Mouse (Mus musculus): Measurements from ENCODE around the gene Tenm2. TPM values are rescaled to one million over a fixed set of nuclear protein-coding genes. Genes with fewer than 3 reads are reported as not detected.

Gene Tenm2
- polyA plus RNA-seq, 1 experiment: not detected

DNA sequence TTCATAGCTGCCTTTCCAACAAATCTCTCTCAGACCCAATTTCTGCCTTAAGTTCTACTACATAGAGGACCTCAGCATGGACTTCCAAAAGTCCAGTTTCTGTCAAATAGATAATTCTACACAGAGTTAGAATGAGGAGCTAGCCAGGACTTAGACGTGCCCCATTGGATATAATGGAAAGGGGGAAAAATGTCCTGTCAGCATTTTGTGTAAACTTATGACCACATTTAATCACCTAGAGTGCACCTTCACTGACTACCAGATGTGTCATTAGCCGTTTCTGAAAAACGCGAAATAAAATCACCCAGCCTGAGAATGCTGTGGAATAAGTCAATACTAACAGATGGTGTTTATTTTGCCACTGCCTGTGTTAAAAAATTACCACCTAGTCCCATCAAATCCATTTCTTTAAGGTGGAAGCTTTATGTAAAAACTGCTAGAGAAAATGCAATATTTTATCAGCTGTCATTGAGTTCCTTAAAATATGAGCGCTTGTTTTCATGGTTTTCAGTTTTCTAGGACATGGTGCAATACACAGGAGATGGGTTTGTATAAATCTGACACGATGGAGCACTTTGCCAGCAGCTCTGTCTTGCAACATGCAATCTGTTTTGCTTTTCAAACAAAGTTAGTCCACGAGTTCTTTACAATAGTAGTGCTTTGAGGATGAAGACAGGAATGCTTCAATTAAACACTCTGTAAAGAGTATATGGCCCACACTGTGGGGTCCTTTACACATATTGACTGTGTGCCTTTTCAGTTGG is 674.8 kb downstream of the Tenm2 start:
- TF ChIP-seq CTCF (IDR thresholded peaks at IDR 0.05; ENCODE audit: control insufficient read depth, insufficient read depth, low read length) (no peak), POLR2A (IDR thresholded peaks at IDR 0.05; ENCODE audit: borderline replicate concordance, control insufficient read depth, low read depth, low read length) (no peak)
- H3K4me3 ChIP-seq (replicated peaks; ENCODE audit: control insufficient read depth, low read depth, low read length): no peak overlapping the region
- 66% methylated on average over 7 of the region's 7 CpGs for WGBS
- no peak overlapping the region for H3K27ac ChIP-seq (ENCODE audit: control insufficient read depth, insufficient read depth, low read depth, low read length, poor library complexity)
- H3K4me1 ChIP-seq (ENCODE audit: control insufficient read depth, insufficient read depth, low read length): no peaks in the 10 kb centered on the region

DNA sequence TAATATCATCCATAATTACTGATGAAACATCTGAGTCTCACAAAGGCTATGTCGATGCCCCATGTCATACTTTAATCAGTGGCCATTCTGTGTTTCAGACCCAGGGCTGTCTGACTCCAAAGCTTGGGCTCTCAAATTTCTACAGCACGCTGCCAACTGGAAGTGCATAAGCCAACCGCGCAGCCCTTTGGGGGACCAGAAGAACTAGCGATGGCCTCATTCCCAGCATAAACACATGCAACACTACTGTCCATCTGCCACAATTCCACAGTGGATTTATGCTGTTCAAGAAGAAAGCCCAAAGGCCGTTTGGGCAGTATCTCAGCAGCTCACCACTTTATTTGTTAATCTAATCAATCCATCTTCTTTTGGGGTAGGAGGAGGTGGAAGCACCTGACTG is 678.4 kb downstream of the Tenm2 start:
- no peaks in the 10 kb centered on the region for H3K4me1 ChIP-seq (ENCODE audit: control insufficient read depth, insufficient read depth, low read length)

DNA sequence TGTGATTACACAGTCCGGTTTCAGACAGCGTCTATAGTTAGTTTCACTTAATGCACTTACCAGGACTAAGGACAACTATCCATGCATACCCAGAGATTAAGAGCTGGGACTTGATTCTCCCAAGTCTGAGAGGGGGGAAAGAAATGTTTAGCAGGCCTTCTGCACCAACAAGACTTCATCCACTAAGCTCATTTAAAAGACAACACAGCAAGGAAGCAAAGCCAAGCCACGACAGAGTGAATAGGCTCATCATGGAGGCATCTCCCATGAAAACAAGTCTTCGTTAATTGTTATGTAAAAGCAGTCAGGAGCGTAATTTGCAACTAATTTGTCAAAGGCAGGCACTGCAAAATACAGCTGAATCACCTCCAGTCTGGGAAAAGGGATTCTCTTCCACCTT is 682.5 kb downstream of the Tenm2 start:
- no peak overlapping the region for H3K27ac ChIP-seq (ENCODE audit: control insufficient read depth, insufficient read depth, low read depth, low read length, poor library complexity)
- H3K4me1 ChIP-seq (ENCODE audit: control insufficient read depth, insufficient read depth, low read length): no peaks in the 10 kb centered on the region
- TF ChIP-seq CTCF (IDR thresholded peaks at IDR 0.05; ENCODE audit: control insufficient read depth, insufficient read depth, low read length): no peak
- no peak for TF ChIP-seq POLR2A (IDR thresholded peaks at IDR 0.05; ENCODE audit: borderline replicate concordance, control insufficient read depth, low read depth, low read length)
- WGBS: 64% methylated on average over 5 of the region's 5 CpGs
- H3K4me3 ChIP-seq (replicated peaks; ENCODE audit: control insufficient read depth, low read depth, low read length): no peak overlapping the region

More for the DNA sequence above, 678.4 kb downstream of the Tenm2 start:
- H3K27ac ChIP-seq (ENCODE audit: control insufficient read depth, insufficient read depth, low read depth, low read length, poor library complexity): no peak overlapping the region
- WGBS: 80% methylated on average over 6 of the region's 6 CpGs
- no peak overlapping the region for H3K4me3 ChIP-seq (replicated peaks; ENCODE audit: control insufficient read depth, low read depth, low read length)
- TF ChIP-seq POLR2A (IDR thresholded peaks at IDR 0.05; ENCODE audit: borderline replicate concordance, control insufficient read depth, low read depth, low read length): no peak
- no peak for TF ChIP-seq CTCF (IDR thresholded peaks at IDR 0.05; ENCODE audit: control insufficient read depth, insufficient read depth, low read length)

GRCm38 (mm10) chr11:36550649-36551048 is 685.1 kb downstream of the Tenm2 start:
- no peak overlapping the region for H3K27ac ChIP-seq (ENCODE audit: control insufficient read depth, insufficient read depth, low read depth, low read length, poor library complexity)
- WGBS: 89% methylated on average over 4 of the region's 4 CpGs
- TF ChIP-seq CTCF (IDR thresholded peaks at IDR 0.05; ENCODE audit: control insufficient read depth, insufficient read depth, low read length): no peak
- TF ChIP-seq POLR2A (IDR thresholded peaks at IDR 0.05; ENCODE audit: borderline replicate concordance, control insufficient read depth, low read depth, low read length): no peak
- no peak overlapping the region for H3K4me3 ChIP-seq (replicated peaks; ENCODE audit: control insufficient read depth, low read depth, low read length)
- H3K4me1 ChIP-seq (ENCODE audit: control insufficient read depth, insufficient read depth, low read length): no peaks in the 10 kb centered on the region

GRCm38 (mm10) chr11:36549398-36550139 is 686.2 kb downstream of the Tenm2 start:
- 74% methylated on average over 11 of the region's 11 CpGs for WGBS
- no peak overlapping the region for H3K4me3 ChIP-seq (replicated peaks; ENCODE audit: control insufficient read depth, low read depth, low read length)
- H3K27ac ChIP-seq (ENCODE audit: control insufficient read depth, insufficient read depth, low read depth, low read length, poor library complexity): no peak overlapping the region
- no peaks in the 10 kb centered on the region for H3K4me1 ChIP-seq (ENCODE audit: control insufficient read depth, insufficient read depth, low read length)
- TF ChIP-seq CTCF (IDR thresholded peaks at IDR 0.05; ENCODE audit: control insufficient read depth, insufficient read depth, low read length) (no peak), POLR2A (IDR thresholded peaks at IDR 0.05; ENCODE audit: borderline replicate concordance, control insufficient read depth, low read depth, low read length) (no peak)

GRCm38 (mm10) chr11:36548139-36548538 is 687.6 kb downstream of the Tenm2 start:
- Histone ChIP-seq H3K27ac (ENCODE audit: control insufficient read depth, insufficient read depth, low read depth, low read length, poor library complexity) (no peak overlapping the region), H3K4me3 (replicated peaks; ENCODE audit: control insufficient read depth, low read depth, low read length) (no peak overlapping the region), H3K4me1 (ENCODE audit: control insufficient read depth, insufficient read depth, low read length) (no peaks in the 10 kb centered on the region)
- WGBS: 49% methylated on average over 4 of the region's 4 CpGs
- TF ChIP-seq POLR2A (IDR thresholded peaks at IDR 0.05; ENCODE audit: borderline replicate concordance, control insufficient read depth, low read depth, low read length): no peak
- no peak for TF ChIP-seq CTCF (IDR thresholded peaks at IDR 0.05; ENCODE audit: control insufficient read depth, insufficient read depth, low read length)

DNA sequence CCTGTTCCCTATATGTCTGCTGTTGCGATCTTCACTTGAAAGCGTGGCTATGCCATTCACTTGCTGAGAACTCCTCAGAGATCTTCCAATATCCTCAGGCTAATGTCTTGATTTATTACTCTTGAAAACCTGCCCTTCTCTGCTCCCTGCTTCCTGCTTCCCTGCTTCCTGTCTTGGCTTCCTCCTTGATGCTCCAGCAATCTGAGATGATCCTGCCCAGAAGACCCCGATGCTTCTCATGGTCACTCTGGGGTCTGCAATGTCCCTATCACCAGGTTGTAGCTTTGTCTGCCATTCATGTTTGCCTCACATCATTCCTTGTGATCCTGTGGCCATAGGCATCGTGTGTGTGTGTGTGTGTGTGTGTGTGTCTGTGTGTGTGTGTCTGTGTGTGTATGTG is 697.6 kb downstream of the Tenm2 start:
- H3K4me3 ChIP-seq (replicated peaks; ENCODE audit: control insufficient read depth, low read depth, low read length): no peak overlapping the region
- no peak overlapping the region for H3K27ac ChIP-seq (ENCODE audit: control insufficient read depth, insufficient read depth, low read depth, low read length, poor library complexity)
- TF ChIP-seq POLR2A (IDR thresholded peaks at IDR 0.05; ENCODE audit: borderline replicate concordance, control insufficient read depth, low read depth, low read length) (no peak), CTCF (IDR thresholded peaks at IDR 0.05; ENCODE audit: control insufficient read depth, insufficient read depth, low read length) (no peak)
- WGBS: 58% methylated on average over 4 of the region's 4 CpGs
- no peaks in the 10 kb centered on the region for H3K4me1 ChIP-seq (ENCODE audit: control insufficient read depth, insufficient read depth, low read length)

DNA sequence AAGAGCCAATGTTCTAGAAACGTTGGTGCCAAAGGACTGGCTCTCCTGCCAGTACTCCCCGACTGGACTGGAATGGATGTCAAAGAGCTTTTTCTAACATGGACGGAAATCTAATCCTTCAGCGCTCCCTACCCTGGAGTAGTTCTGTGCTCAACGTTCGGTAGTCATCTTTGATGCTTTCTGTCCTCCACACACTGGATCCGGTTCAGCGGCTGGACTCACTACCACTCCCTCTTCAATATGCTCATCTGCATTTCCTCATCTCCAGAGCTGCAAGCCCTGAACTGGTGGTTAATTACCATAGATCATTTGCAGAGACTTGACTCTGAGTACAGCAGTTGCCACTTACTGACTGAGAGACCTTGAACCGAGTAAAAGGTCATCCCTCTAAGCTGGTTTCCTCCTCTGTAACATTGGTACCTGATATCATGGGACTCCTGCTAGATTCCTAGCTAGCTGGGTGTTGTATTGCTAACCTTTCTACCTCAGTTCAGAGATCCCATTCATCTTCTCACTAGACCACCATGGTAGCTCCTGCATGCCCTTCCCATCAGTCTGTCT is 698.1 kb downstream of the Tenm2 start:
- no peaks in the 10 kb centered on the region for H3K4me1 ChIP-seq (ENCODE audit: control insufficient read depth, insufficient read depth, low read length)
- WGBS: 88% methylated on average over 9 of the region's 9 CpGs
- TF ChIP-seq CTCF (IDR thresholded peaks at IDR 0.05; ENCODE audit: control insufficient read depth, insufficient read depth, low read length) (no peak), POLR2A (IDR thresholded peaks at IDR 0.05; ENCODE audit: borderline replicate concordance, control insufficient read depth, low read depth, low read length) (no peak)
- H3K4me3 ChIP-seq (replicated peaks; ENCODE audit: control insufficient read depth, low read depth, low read length): no peak overlapping the region
- no peak overlapping the region for H3K27ac ChIP-seq (ENCODE audit: control insufficient read depth, insufficient read depth, low read depth, low read length, poor library complexity)

All from bone marrow, adult 2 months (tissue).